Mouse (Mus musculus) limb, embryonic 10.5 days (tissue): ENCODE measurements around the gene Gm21887. TPM values are rescaled to one million over a fixed set of nuclear protein-coding genes. Genes with fewer than 3 reads are reported as not detected.
"Not testable (repeated sequence)": the region's sequence is repeated elsewhere in the genome, so short reads cannot be mapped to it uniquely, and the experiment has no call there.

Source experiments
- DNase-seq: peaks from one replicate; pipeline ENCODE4 v3.0.0-alpha.2; 2017; ENCODE audit warnings: low spot score
- H3K27ac ChIP-seq: fragments of 300-500 bp; sonication (generic); 2 replicates; pipeline ENCODE4 v1.5.1; 2016; ENCODE audit warnings: mild to moderate bottlenecking
- H3K27me3 ChIP-seq: fragments of 300-500 bp; sonication (generic); 2 replicates; pipeline ENCODE4 v1.6.1; 2016; ENCODE audit warnings: low read depth, mild to moderate bottlenecking; ENCODE audit not compliant: poor library complexity, severe bottlenecking
- H3K36me3 ChIP-seq: fragments of 300-500 bp; sonication (generic); 2 replicates; pipeline ENCODE4 v1.6.1; 2016; ENCODE audit warnings: mild to moderate bottlenecking, moderate library complexity
- H3K4me1 ChIP-seq: fragments of 300-500 bp; sonication (generic); 2 replicates; pipeline ENCODE4 v1.6.1; 2016
- H3K4me3 ChIP-seq: fragments of 300-500 bp; sonication (generic); 2 replicates; pipeline ENCODE4 v1.5.1; 2016; ENCODE audit warnings: mild to moderate bottlenecking, moderate library complexity
- H3K9me3 ChIP-seq: fragments of 300-500 bp; sonication (generic); replicated peaks from 2 replicates; pipeline ENCODE4 v1.6.1; 2016; ENCODE audit warnings: mild to moderate bottlenecking
- WGBS: fragments of 180-500 bp; shearing (Covaris S2); methylation state at CpG from one replicate; pipeline ENCODE4 v1.1.7; 2016; 5-methylcytosine and 5-hydroxymethylcytosine counted together
- polyA plus RNA-seq: library from polyadenylated mRNA; unstranded; fragments of >200 nt; fragmentation: Nextera tagmentation; extraction: Ambion mirVana; gene quantifications from 2 replicates; pipeline ENCODE4 v1.2.1, GENCODE M21; 2016

Gm21887 gene
- polyA plus RNA-seq, 1 experiment from 2014 or later, result 254 TPM

- peaks cover 69% of the 10 kb centered on the region for H3K36me3 ChIP-seq
- peak; percentile 67 for DNase-seq
- H3K9me3 ChIP-seq, result peaks cover 51% of the 10 kb centered on the region
- not testable (repeated sequence) for H3K4me1 ChIP-seq, H3K27me3 ChIP-seq, H3K4me3 ChIP-seq, H3K27ac ChIP-seq
- 88% methylated on average over 28 of the region's 28 CpGs for WGBS
These were observed 22.1 kb upstream of the Gm21887 start for GRCm38 (mm10) chrX:169987368-169987837.

DNA sequence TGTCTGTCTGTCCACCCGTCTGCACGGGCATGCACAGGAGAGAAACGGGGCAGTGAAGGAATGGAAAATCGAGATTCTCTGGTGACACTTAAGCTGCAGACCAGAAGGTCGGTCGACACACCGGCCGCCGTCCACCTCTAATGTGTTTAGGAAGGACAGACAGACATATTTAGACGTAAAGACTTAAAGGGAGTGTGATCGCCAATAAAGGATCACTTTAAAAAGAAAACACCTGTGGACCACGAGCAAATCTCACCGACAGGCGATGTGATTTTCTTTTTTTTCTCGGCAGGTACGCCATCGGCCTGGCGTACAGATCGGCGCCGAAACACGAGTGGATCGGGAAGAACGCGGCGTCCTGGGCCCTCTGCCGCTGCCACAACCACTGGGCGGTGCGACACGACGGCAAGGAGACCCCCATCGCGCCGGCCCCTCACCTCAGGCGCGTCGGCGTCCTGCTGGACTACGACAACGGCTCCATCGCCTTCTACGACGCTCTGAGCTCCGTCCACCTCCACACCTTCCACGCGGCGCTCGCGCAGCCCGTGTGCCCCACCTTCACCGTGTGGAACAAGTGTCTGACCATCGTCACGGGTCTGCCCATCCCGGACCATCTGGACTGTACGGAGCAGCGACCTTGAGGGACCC lies 20.8 kb upstream of the Gm21887 start:
- DNase-seq, result peak; percentile 38
- not testable (repeated sequence) for H3K27me3 ChIP-seq, H3K4me3 ChIP-seq, H3K27ac ChIP-seq, H3K4me1 ChIP-seq
- Histone ChIP-seq H3K9me3 (peaks cover 44% of the 10 kb centered on the region), H3K36me3 (peaks cover 56% of the 10 kb centered on the region)
- 93% methylated on average over 56 of the region's 56 CpGs for WGBS

DNA sequence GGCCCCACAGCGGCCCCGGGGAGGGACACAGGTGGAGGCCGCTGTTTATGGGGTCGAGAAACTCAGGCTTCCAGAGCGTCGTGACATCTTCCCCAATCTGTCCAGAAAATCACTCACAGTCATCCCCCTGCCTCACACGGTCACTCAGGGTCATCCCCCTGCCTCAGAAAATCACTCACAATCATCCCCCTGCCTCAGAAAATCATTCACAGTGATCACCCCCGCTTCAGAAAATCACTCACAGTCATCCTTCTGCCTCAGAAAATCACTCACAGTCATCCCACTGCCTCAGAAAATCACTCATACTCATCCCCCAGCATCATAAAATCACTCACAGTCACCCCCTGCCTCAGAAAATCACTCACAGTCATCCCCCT lies 20.3 kb upstream of the Gm21887 start:
- not testable (repeated sequence) for H3K4me1 ChIP-seq, H3K27ac ChIP-seq, H3K4me3 ChIP-seq, H3K27me3 ChIP-seq
- WGBS, result 84% methylated on average over 8 of the region's 8 CpGs
- peak; percentile 65 for DNase-seq
- Histone ChIP-seq H3K36me3 (peaks cover 51% of the 10 kb centered on the region), H3K9me3 (peaks cover 40% of the 10 kb centered on the region)

- H3K27ac ChIP-seq, H3K4me1 ChIP-seq, H3K27me3 ChIP-seq, H3K4me3 ChIP-seq: not testable (repeated sequence)
- WGBS, result 77% methylated on average over 56 of the region's 56 CpGs
- peaks cover 44% of the 10 kb centered on the region for H3K36me3 ChIP-seq
- H3K9me3 ChIP-seq, result peaks cover 33% of the 10 kb centered on the region
- peak; percentile 61 for DNase-seq
These were observed 19.5 kb upstream of the Gm21887 start for GRCm38 (mm10) chrX:169989691-169990631.

DNA sequence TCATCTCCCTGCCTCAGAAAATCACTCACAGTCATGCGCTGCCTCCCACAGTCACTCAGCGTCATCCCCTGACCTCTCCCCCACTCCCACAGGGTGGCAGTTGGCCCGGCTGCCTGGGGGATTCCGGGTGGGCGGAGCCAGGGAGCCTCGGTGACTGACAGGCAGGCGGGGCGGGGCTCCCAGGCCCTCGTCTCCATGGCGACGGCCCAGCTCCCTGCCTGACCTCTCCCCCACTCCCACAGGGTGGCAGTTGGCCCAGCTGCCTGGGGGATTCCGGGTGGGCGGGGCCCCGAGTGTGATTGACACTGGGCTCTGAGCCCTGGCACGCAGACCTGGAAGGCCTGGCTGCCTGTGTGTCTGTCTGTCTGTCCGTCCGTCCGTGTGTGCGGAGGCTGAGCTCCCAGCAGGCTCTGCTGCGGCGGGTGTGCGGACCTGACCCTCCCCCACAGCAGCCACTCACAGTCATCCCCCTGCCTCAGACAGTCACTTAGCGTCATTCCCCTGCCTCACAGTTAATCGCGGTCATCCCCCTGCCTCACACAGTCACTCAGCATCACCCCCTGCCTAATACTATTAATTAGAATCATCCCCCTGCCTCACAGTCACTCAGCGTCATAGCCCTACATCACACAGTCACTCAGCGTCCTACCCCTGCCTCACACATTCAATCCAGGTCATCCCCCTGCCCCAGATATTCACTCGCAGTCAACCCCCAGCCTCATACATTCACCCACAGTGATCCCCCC lies 18.2 kb upstream of the Gm21887 start:
- Histone ChIP-seq H3K9me3 (peaks cover 27% of the 10 kb centered on the region), H3K36me3 (peaks cover 35% of the 10 kb centered on the region)
- not testable (repeated sequence) for H3K4me1 ChIP-seq, H3K27ac ChIP-seq, H3K4me3 ChIP-seq, H3K27me3 ChIP-seq
- peak; percentile 29 for DNase-seq
- WGBS, result 15% methylated on average over 11 of the region's 28 CpGs

DNA sequence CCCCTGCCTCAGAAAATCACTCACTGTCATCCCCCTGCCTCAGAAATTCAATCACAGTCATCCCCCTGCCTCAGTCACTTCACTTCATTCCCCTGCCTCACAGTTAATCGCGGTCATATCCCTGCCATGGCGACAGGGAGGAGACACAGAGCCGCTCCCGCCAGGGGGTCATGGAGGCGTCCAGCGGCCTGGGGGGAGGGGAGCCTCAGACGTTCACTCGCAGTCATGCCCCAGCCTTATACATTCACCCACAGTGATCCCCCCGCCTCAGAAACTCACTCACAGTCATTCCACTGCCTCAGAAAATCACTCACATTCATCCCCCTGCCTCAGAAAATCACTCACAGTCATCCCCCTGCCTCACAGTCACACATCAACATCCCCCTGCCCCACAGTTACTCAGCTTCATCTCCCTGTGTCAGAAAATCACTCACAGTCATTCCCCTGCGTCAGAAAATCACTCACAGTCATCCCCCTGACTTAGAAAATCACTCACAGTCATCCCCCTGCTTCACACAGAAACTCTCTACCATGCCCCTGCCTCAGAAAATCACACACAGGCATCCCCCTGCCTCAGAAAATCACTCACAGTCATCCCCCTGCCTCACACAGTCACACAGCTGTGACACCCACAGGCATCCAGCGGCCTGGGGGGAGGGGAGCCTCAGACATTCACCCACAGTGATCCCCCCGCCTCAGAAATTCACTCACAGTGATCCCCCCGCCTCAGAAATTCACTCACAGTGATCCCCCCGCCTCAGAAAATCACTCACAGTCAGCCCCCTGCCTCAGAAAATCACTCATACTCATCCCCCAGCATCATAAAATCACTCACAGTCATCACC lies 17.2 kb upstream of the Gm21887 start:
- Histone ChIP-seq H3K36me3 (peaks cover 28% of the 10 kb centered on the region), H3K9me3 (peaks cover 23% of the 10 kb centered on the region)
- 24% methylated on average over 10 of the region's 15 CpGs for WGBS
- H3K4me1 ChIP-seq, H3K4me3 ChIP-seq, H3K27ac ChIP-seq, DNase-seq, H3K27me3 ChIP-seq: not testable (repeated sequence)

- not testable (repeated sequence) for H3K4me3 ChIP-seq, H3K27me3 ChIP-seq, DNase-seq, H3K4me1 ChIP-seq, H3K27ac ChIP-seq
- WGBS, result no CpG with 5 or more reads among the region's 8 CpGs
- Histone ChIP-seq H3K9me3 (peaks cover 20% of the 10 kb centered on the region), H3K36me3 (peaks cover 24% of the 10 kb centered on the region)
These were observed 16.4 kb upstream of the Gm21887 start for GRCm38 (mm10) chrX:169992951-169993547.

- not testable (repeated sequence) for H3K27me3 ChIP-seq, H3K27ac ChIP-seq, H3K4me1 ChIP-seq, H3K4me3 ChIP-seq, DNase-seq
- peaks cover 15% of the 10 kb centered on the region for H3K36me3 ChIP-seq
- 24% methylated on average over 3 of the region's 33 CpGs for WGBS
- H3K9me3 ChIP-seq, result peaks cover 12% of the 10 kb centered on the region
These were observed 15.2 kb upstream of the Gm21887 start for GRCm38 (mm10) chrX:169994011-169994865.

DNA sequence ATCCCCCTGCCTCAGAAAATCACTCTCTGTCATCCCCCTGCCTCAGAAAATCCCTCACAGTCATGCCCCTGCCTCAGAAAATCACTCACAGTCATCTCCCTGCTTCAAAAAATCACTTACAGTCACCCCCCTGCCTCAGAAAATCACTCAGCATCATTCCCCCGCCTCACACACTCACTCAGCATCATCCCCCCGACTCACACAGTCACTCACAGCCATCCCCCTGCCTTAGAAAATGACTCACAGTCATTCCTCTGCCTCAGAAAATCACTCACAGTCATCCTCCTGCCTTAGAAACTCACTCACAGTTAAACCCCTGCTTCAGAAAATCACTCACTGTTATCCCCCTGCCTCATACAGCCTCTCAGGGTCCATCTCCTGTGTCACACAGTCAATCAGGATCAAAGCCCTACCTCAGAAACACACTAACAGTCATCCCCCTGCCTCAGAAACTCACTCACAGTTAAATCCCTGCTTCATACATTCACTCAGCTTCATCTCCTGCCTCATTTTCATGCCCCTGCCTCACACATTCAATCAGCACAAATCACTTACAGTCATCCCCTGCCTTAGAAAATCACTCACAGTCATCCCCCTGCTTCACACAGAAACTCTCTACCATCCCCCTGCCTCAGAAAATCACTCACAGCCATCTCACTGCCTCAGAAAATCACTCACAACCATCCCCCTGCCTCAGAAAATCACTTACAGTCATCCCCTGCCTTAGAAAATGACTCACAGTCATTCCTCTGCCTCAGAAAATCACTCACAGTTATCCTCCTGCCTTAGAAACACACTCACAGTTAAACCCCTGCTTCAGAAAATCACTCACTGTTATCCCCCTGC lies 14.4 kb upstream of the Gm21887 start:
- peak; percentile 53 for DNase-seq
- not testable (repeated sequence) for H3K27ac ChIP-seq, H3K36me3 ChIP-seq, H3K9me3 ChIP-seq, H3K4me1 ChIP-seq, H3K27me3 ChIP-seq, H3K4me3 ChIP-seq
- WGBS, result 27% methylated on average over 2 of the region's 2 CpGs

DNA sequence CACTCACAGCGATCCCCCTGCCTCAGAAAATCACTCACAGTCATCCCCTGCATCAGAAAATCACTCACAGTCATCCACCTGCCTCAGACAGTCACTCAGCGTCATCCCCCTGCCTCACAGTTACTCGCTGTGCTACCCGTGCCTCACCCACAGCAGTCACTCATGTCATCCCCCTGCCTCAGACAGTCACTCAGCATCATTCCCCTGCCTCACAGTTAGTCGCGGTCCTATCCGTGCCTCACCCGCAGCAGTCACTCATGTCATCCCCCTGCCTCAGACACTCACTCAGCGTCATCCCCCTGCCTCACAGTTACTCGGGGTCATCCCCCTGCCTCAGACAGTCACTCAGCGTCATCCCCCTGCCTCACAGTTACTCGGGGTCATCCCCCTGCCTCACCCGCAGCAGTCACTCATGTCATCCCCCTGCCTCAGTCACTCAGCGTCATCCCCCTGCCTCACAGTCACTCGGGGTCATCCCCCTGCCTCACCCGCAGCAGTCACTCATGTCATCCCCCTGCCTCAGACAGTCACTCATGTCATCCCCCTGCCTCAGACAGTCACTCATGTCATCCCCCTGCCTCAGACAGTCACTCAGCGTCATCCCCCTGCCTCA lies 13.4 kb upstream of the Gm21887 start:
- not testable (repeated sequence) for H3K27ac ChIP-seq, H3K27me3 ChIP-seq, H3K9me3 ChIP-seq, H3K4me1 ChIP-seq, H3K4me3 ChIP-seq, H3K36me3 ChIP-seq
- WGBS, result no CpG with 5 or more reads among the region's 17 CpGs
- peak; percentile 18 for DNase-seq
